Mouse (Mus musculus): Measurements from ENCODE around the gene Eri2. TPM values are rescaled to one million over a fixed set of nuclear protein-coding genes. Genes with fewer than 3 reads are reported as not detected.

Eri2 gene
- polyA plus RNA-seq (2015; fragmentation: Nextera tagmentation; extraction: Ambion mirVana), result 22.7 and 23.3 TPM in 2 replicates

GRCm38 (mm10) chr7:119793586-119794250, at the start of gene Eri2, which contains the start of gene Rexo5:
Gene Eri2, minus strand, starts transcription at chr7:119794058.
Gene Rexo5, plus strand, starts transcription at chr7:119794006.
- Histone ChIP-seq H3K27ac (peak within 1 kb of the TSS; percentile 72), H3K27me3 (no peaks in the 10 kb centered on the region), H3K36me3 (peaks cover 14% of the 10 kb centered on the region), H3K4me1 (replicated peaks) (peaks cover 21% of the 10 kb centered on the region), H3K9me3 (no peaks in the 10 kb centered on the region), H3K4me3 (replicated peaks) (peak within 1 kb of the TSS; percentile 72), H3K9ac (replicated peaks) (peak within 1 kb of the TSS; percentile 72), H3K4me2 (replicated peaks) (peak within 1 kb of the TSS; percentile 88)
- under 1% methylated on average over 53 of the region's 53 CpGs for WGBS
- peak; percentile 99 for ATAC-seq

GRCm38 (mm10) chr7:119841820-119842449, 48.1 kb upstream of the Eri2 start:
- Histone ChIP-seq H3K4me2 (replicated peaks) (no peak overlapping the region), H3K27me3 (no peaks in the 10 kb centered on the region), H3K9ac (replicated peaks) (no peak overlapping the region), H3K9me3 (no peaks in the 10 kb centered on the region), H3K4me3 (replicated peaks) (no peak overlapping the region), H3K4me1 (replicated peaks) (no peaks in the 10 kb centered on the region), H3K27ac (no peak overlapping the region), H3K36me3 (peaks cover 6% of the 10 kb centered on the region)
- ATAC-seq, result no peak
- 96% methylated on average over 4 of the region's 4 CpGs for WGBS

- no peaks in the 10 kb centered on the region for H3K36me3 ChIP-seq
- no peak overlapping the region for H3K27ac ChIP-seq
- 98% methylated on average over 4 of the region's 4 CpGs for WGBS
- no peaks in the 10 kb centered on the region for H3K4me1 ChIP-seq (replicated peaks)
- H3K4me3 ChIP-seq (replicated peaks), result no peak overlapping the region
- H3K9me3 ChIP-seq, result no peaks in the 10 kb centered on the region
- H3K9ac ChIP-seq (replicated peaks), result no peak overlapping the region
- no peak overlapping the region for H3K4me2 ChIP-seq (replicated peaks)
- H3K27me3 ChIP-seq, result no peaks in the 10 kb centered on the region
- no peak for ATAC-seq
Measured at GRCm38 (mm10) chr7:119835996-119836777, 42.3 kb upstream of the Eri2 start.

GRCm38 (mm10) chr7:119835371-119835770, 41.5 kb upstream of the Eri2 start:
- H3K4me3 ChIP-seq (replicated peaks), result no peak overlapping the region
- H3K27ac ChIP-seq, result no peak overlapping the region
- H3K36me3 ChIP-seq, result no peaks in the 10 kb centered on the region
- no peak overlapping the region for H3K9ac ChIP-seq (replicated peaks)
- WGBS, result 95% methylated on average over 1 of the region's 1 CpGs
- H3K4me2 ChIP-seq (replicated peaks), result no peak overlapping the region
- ATAC-seq, result no peak
- no peaks in the 10 kb centered on the region for H3K4me1 ChIP-seq (replicated peaks)
- H3K27me3 ChIP-seq, result no peaks in the 10 kb centered on the region
- no peaks in the 10 kb centered on the region for H3K9me3 ChIP-seq

- Histone ChIP-seq H3K27me3 (no peaks in the 10 kb centered on the region), H3K36me3 (peaks cover 17% of the 10 kb centered on the region), H3K4me2 (replicated peaks) (no peak overlapping the region), H3K27ac (no peak overlapping the region), H3K9ac (replicated peaks) (no peak overlapping the region), H3K4me3 (replicated peaks) (no peak overlapping the region), H3K4me1 (replicated peaks) (no peaks in the 10 kb centered on the region), H3K9me3 (no peaks in the 10 kb centered on the region)
- ATAC-seq, result no peak
- 97% methylated on average over 3 of the region's 3 CpGs for WGBS
Measured at GRCm38 (mm10) chr7:119808723-119809122, 14.9 kb upstream of the Eri2 start.

- ATAC-seq, result no peak
- Histone ChIP-seq H3K9me3 (no peaks in the 10 kb centered on the region), H3K4me3 (replicated peaks) (no peak overlapping the region), H3K4me1 (replicated peaks) (no peaks in the 10 kb centered on the region), H3K27ac (no peak overlapping the region), H3K36me3 (peaks cover 13% of the 10 kb centered on the region), H3K9ac (replicated peaks) (no peak overlapping the region), H3K27me3 (no peaks in the 10 kb centered on the region), H3K4me2 (replicated peaks) (no peak overlapping the region)
- WGBS, result 92% methylated on average over 5 of the region's 5 CpGs
Measured at GRCm38 (mm10) chr7:119807396-119807795, 13.5 kb upstream of the Eri2 start.

- H3K4me1 ChIP-seq (replicated peaks), result no peaks in the 10 kb centered on the region
- no peak for ATAC-seq
- H3K27me3 ChIP-seq, result no peaks in the 10 kb centered on the region
- H3K9me3 ChIP-seq, result no peaks in the 10 kb centered on the region
- no peak overlapping the region for H3K27ac ChIP-seq
- peaks cover 3% of the 10 kb centered on the region; the same call in 1 of the 2 replicates for H3K36me3 ChIP-seq
- H3K4me2 ChIP-seq (replicated peaks), result no peak overlapping the region
- H3K9ac ChIP-seq (replicated peaks), result no peak overlapping the region
- WGBS, result 93% methylated on average over 3 of the region's 3 CpGs
- no peak overlapping the region for H3K4me3 ChIP-seq (replicated peaks)
Measured at GRCm38 (mm10) chr7:119800991-119801390, 7.1 kb upstream of the Eri2 start.

GRCm38 (mm10) chr7:119800488-119800887, 6.6 kb upstream of the Eri2 start:
- ATAC-seq, result no peak
- Histone ChIP-seq H3K36me3 (peaks cover 3% of the 10 kb centered on the region; the same call in 1 of the 2 replicates), H3K4me1 (replicated peaks) (no peaks in the 10 kb centered on the region), H3K4me2 (replicated peaks) (no peak overlapping the region), H3K9ac (replicated peaks) (no peak overlapping the region), H3K4me3 (replicated peaks) (no peak overlapping the region), H3K9me3 (no peaks in the 10 kb centered on the region), H3K27me3 (no peaks in the 10 kb centered on the region), H3K27ac (no peak overlapping the region)
- WGBS, result 97% methylated on average over 3 of the region's 3 CpGs

- ATAC-seq, result no peak
- peak overlapping the region; percentile 19 for H3K4me3 ChIP-seq (replicated peaks)
- no peaks in the 10 kb centered on the region; the same call in 1 of the 2 replicates for H3K36me3 ChIP-seq
- H3K4me1 ChIP-seq (replicated peaks), result peaks cover 21% of the 10 kb centered on the region
- peak overlapping the region; percentile 38 for H3K4me2 ChIP-seq (replicated peaks)
- no peaks in the 10 kb centered on the region for H3K27me3 ChIP-seq
- no peak overlapping the region for H3K27ac ChIP-seq
- H3K9ac ChIP-seq (replicated peaks), result peak overlapping the region; percentile 28; the same call in 1 of the 2 replicates
- no peaks in the 10 kb centered on the region for H3K9me3 ChIP-seq
Measured at GRCm38 (mm10) chr7:119795311-119795710, 1.5 kb upstream of the Eri2 start.

- H3K27ac ChIP-seq, result peak overlapping the region; percentile 72
- WGBS, result 0% methylated on average over 21 of the region's 21 CpGs
- peaks cover 21% of the 10 kb centered on the region for H3K4me1 ChIP-seq (replicated peaks)
- peak overlapping the region; percentile 72 for H3K9ac ChIP-seq (replicated peaks)
- no peaks in the 10 kb centered on the region for H3K27me3 ChIP-seq
- H3K4me3 ChIP-seq (replicated peaks), result peak overlapping the region; percentile 72
- no peaks in the 10 kb centered on the region for H3K9me3 ChIP-seq
- no peak for ATAC-seq
- H3K4me2 ChIP-seq (replicated peaks), result peak overlapping the region; percentile 88
- peaks cover 8% of the 10 kb centered on the region for H3K36me3 ChIP-seq
Measured at GRCm38 (mm10) chr7:119794251-119794638, 387 bp upstream of the Eri2 start.

GRCm38 (mm10) chr7:119789024-119789423, 4.8 kb downstream of the Eri2 start:
- H3K36me3 ChIP-seq, result peaks cover 48% of the 10 kb centered on the region
- no peak for ATAC-seq
- H3K9me3 ChIP-seq, result no peaks in the 10 kb centered on the region
- no peak overlapping the region for H3K9ac ChIP-seq (replicated peaks)
- 93% methylated on average over 3 of the region's 3 CpGs for WGBS
- H3K4me1 ChIP-seq (replicated peaks), result peaks cover 11% of the 10 kb centered on the region
- H3K4me2 ChIP-seq (replicated peaks), result no peak overlapping the region
- H3K27me3 ChIP-seq, result no peaks in the 10 kb centered on the region
- H3K4me3 ChIP-seq (replicated peaks), result no peak overlapping the region
- H3K27ac ChIP-seq, result no peak overlapping the region

- Histone ChIP-seq H3K4me2 (replicated peaks) (no peak overlapping the region), H3K4me1 (replicated peaks) (no peaks in the 10 kb centered on the region), H3K36me3 (peaks cover 64% of the 10 kb centered on the region), H3K4me3 (replicated peaks) (no peak overlapping the region), H3K27ac (no peak overlapping the region), H3K27me3 (no peaks in the 10 kb centered on the region), H3K9ac (replicated peaks) (no peak overlapping the region), H3K9me3 (no peaks in the 10 kb centered on the region)
- ATAC-seq, result no peak
- 98% methylated on average over 5 of the region's 5 CpGs for WGBS
Measured at GRCm38 (mm10) chr7:119784908-119785307, 8.9 kb downstream of the Eri2 start.

Measured in midbrain, embryonic 13.5 days (tissue).